Comparison of ENCODE assay signal across 14 mouse cellular contexts in genomic region chr7:63820286-63820685, GRCm38 (mm10).
"Had no signal": no experiment of that assay in that cellular context is flagged by ENCODE, and none has a peak within 500 bp of the region (broad histone marks: within the 10 kb centered on the region; RNA-seq: fewer than 3 reads in every experiment).

No protein-coding gene starts in this region.

- ATAC-seq: liver, postnatal 0 days; lung, postnatal 0 days had no signal

- H3K27me3 ChIP-seq: limb, embryonic 12.5 days; limb, embryonic 15.5 days; midbrain, embryonic 12.5 days had no signal

- H3K9me3 ChIP-seq: limb, embryonic 12.5 days; limb, embryonic 15.5 days; midbrain, embryonic 12.5 days had no signal

- H3K9ac ChIP-seq: limb, embryonic 12.5 days; limb, embryonic 15.5 days; liver, embryonic 14.5 days; liver, postnatal 0 days; lung, embryonic 14.5 days; midbrain, embryonic 12.5 days had no signal

- H3K4me1 ChIP-seq: midbrain, embryonic 12.5 days had no signal

- DNase-seq: kidney, postnatal 14 days; kidney, postnatal 4 days; liver, postnatal 0 days; lung, embryonic 14.5 days; thymus, adult 18-20 months; thymus, postnatal 36 days had no signal

- H3K36me3 ChIP-seq: limb, embryonic 12.5 days; limb, embryonic 15.5 days; midbrain, embryonic 12.5 days had no signal

- H3K4me3 ChIP-seq: left cerebral cortex, adult 2 months; limb, embryonic 12.5 days; limb, embryonic 15.5 days; midbrain, embryonic 12.5 days had no signal

- H3K4me2 ChIP-seq: limb, embryonic 12.5 days; limb, embryonic 15.5 days; liver, embryonic 11.5 days; lung, embryonic 14.5 days; midbrain, embryonic 12.5 days had no signal

- H3K27ac ChIP-seq: left cerebral cortex, adult 2 months; limb, embryonic 12.5 days; limb, embryonic 15.5 days; liver, embryonic 14.5 days; macrophage; midbrain, embryonic 12.5 days had no signal
